Mouse (Mus musculus): ENCODE measurements at regions not wholly inside any gene's neighbourhood (a gene's known extent, or its start where the extent isn't known, plus 50 kb on each side); places are given as distances from the start of the nearest gene placed in this dataset.
"Not testable (repeated sequence)": the region's sequence is repeated elsewhere in the genome, so short reads cannot be mapped to it uniquely, and the experiment has no call there.

DNA sequence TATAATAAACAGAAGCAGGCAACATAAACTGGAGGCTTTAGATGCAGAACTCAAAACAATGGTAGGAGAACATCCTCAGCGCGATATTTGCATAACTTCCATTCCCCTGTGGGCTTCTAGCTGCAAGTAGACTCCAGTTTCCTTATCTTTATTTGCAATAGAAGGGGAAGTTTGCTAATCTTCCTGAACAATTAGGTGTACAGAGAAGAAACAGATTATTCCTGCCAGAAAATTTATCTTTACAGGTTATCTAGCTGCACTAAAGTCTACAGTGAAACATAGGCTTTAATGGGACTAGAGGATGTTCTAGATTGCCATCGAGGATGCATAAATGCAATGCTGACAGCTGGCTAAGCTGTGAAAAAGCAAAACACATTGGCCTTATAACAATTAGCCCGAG lies 1544.0 kb downstream of the Efna5 start:
- no peak for DNase-seq

DNA sequence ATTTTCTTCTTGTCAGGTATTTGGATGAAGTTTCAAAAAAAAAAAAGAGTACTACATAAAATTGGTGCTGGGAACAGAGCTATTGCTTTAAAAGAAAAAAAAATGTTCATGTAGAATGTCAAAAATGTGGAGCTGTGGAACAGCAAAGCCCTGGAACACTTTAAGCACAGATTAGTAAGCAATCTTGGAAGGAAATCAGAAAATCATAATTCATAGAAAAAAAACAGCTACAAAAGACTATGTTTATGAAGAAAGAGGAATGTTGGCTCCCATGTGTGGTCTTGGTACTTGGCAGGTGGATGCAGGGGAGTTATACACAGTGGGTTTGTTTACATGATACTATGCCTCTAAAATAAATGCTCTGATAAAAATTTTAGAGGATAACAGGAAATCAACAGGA lies 1555.7 kb downstream of the Efna5 start:
- DNase-seq, result no peak

DNA sequence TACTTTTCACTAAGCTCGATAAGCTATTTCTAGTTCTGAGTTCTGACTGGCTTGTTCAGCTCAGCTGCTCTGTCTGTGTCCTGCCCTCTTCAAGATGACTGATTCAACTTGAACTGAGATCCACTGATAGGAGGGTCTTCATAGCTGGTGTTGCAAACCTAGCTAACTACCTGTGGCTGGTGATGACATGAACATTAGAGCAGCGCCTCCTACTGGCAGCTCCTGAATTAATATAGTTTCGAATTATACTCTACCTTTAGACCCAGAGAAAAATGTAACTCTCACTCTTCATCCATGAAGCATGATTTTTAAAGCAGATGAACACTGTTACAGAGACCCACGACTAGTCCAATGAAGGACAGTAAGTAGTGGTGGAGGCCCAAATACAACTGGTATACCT lies 1560.3 kb downstream of the Efna5 start:
- DNase-seq, result no peak

DNA sequence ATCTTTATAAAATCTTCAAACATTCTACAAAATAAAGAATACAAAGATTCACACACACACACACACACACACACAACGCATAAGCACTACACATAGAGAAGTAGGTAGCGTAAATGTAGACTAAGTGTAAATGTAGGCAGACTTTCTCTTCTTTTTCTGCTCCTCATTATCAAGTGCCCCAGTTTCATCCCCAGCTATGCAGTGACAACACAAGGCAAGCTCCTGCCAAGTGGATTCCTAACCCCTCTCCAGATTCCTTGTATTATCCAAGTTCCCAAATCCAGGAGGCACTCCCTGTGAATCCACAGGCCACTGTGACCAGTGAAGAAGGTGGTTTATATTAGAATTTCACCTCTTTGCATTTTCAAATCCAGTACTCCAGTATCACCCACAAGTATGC lies 1567.7 kb downstream of the Efna5 start:
- no peak for DNase-seq

DNA sequence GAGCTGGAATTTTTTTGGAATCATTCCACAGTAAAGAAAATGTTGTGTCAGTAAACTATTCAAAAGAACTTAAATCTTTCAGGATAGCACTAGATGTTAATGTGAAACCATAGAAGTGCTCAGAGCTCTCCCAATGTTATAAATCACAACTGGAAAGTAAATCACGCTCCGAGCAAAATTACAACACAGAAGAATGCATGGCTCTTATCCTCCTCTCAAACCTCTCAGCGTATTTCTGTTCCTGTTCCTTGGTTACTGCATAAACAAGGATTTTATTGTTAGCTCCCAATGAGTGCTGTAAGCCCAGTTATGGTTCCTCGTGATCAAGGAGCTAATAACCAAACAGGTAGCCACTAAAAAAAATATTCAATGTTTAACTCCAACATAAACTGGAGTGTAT lies 1569.9 kb downstream of the Efna5 start:
- DNase-seq, result no peak

DNA sequence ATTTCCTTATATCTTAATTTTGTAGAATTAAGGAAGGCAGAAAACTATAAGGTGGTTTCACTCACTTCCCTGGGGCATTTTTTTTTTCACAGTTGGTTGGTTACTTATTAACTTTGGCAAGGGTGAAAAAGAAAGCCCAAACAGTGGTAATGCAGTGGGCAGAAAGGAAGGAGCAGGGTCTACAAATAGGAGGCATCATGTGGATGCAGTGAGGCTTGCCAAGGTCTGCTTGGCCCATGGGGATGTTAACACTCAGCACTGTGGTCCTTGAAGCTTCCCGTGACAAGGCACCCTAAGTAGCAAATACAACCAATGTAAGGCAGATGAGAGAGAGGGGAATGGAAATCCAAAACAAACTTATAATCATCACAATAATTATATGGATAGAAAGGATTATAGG lies 1577.5 kb downstream of the Efna5 start:
- no peak for DNase-seq

DNA sequence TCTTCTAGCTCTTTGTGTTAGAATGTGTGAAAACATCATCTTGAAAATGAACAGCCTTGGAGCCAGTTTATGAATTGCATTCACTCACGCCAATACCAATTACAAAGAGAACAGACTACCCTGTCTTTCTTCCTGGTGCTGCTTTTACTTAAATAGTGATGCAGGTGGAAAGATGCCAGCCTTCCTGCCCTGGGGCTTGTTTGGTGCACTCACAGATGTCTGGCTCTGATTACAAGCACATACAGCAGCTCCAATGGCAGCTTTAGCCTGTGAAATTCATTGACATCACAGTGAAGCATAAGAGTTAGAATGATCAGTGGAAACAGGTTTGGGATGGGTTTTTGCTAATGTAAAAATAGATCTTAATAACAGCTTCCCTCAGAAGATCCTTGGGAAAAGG lies 1579.1 kb downstream of the Efna5 start:
- peak; percentile 2 for DNase-seq

DNA sequence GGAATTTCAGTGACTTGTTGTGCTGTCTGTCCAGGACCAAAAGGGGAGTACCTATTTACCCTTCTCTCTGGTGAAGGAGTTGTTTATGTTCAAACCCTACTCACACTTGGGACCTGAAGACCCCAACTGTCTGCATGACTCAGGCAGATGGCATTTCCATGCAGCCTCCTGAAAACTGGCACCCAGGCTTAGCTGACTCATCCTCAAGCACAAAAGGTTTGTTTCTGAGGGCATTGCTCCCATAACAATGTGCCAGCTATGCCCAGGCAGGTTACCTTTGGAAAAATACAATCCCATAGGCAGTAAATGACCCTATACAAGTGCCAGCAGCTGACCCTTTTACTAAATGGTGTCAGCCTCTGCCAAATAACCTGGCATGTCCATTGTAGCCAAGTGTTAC lies 1579.9 kb downstream of the Efna5 start:
- DNase-seq, result no peak

DNA sequence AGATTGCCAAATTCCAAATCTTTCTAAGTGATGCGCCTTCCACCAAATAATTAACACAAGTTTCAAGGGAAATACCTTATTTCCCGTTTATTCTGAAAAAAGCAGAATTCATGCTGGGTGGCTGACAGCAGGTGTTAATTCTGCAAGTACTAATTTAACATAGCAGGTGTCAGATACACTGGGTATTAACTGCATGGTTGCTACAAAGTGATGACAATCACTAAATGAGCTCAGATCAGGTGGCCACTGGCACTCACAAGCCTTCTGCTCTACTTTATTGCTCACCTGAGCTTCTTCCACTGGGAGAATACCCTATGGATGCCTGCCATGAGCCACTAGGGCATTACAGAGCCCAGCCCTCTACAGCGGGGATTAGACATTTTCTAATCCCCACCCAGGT lies 1590.0 kb downstream of the Efna5 start:
- DNase-seq, result no peak

DNA sequence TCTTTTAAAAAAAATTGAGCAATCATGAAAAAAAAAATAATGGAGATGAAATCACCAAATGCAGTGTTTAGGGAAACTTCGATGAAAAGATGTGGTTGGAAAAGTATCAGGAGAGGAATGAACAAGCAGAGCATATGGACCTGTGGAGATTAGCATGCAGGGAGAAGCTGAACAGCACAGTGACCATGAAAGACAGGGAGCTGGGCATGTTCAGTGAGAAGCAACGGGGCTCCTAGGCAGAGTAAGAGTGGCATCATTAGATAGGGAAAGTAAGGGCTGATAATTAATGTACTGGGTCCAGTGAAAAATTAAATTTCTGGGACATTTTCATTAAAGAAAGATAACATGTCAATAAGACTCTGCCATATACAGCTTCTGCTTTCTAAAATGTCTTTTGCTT lies 1592.5 kb downstream of the Efna5 start:
- no peak for DNase-seq

DNA sequence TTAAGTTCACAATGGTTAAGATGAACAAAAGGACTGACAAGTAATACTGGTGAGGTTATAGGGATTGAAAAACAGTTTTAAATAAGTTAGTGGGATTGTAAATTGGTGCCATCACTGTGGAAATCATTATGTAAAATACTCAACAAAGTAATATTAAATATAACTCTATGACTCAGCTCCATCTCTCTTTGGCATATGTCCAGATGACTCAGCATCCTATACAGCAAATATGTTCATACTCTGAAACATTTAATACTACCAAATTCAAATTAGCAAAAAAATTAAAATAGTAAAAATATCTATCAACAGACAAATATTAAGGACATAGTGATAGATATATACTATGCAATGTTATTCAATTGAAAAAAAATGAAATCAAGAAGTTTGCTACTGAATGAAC lies 1607.5 kb downstream of the Efna5 start:
- DNase-seq, result no peak

DNA sequence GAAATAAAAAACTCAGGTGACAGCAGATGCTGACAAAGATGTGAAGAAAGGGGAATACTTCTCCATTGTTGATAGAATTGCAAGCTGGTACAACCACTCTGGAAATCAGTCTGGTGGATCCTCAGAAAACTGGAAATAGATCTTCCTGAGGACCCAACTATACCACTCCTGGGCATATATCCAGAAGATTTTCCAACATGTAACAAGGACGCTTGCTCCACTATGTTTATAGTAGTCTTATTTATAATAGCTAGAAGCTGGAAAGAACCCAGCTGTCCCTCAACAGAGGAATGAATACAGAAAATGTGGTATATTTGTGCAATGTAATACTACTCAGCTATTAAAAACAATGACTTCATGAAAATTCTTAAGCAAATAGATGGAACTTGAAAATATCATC lies 1624.6 kb downstream of the Efna5 start:
- DNase-seq, result not testable (repeated sequence)

DNA sequence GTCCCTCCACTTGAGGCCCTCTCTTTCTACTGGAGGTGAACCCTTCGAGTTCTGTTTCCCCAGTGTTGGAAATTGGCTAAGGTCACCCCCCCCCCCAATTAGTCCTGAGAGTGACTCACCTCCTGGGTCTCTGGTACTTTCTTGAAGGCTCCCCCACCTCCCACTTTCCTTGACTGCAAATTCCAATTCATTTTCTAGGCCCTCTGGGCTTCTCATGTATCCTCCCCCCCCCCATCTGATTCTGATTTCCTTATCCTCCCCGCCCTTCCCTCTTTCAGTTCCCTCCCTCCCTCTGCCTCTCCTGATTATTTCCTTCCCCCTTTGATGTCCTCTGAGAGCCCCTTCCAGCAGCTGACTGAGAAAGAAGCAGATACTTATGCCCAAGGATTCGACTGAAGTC lies 1632.7 kb downstream of the Efna5 start:
- DNase-seq, result no peak

DNA sequence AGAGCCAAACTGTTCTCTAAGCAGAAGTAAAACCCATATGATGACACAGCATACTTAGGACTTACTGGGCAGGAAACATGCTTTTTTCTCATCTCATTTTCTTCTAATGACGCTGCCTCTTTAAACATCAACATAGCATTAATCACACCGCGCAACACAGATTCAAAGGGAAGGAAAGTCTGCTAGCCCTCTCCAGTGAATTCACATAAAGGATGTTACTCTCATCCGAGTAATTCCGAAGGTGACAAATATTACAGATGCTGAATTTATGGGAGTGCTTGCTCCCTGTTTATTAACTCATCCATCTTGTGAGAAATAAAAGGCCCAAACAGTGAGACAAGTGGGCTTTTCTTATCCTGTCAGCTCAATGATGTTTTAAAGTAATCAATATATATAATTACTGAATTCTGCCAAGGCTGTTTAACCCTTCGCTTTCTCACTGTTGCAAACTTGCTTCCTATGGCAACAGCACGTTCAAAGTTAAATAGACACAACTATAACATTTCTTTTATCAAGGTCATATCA lies 1663.9 kb downstream of the Efna5 start:
- DNase-seq, result no peak

DNA sequence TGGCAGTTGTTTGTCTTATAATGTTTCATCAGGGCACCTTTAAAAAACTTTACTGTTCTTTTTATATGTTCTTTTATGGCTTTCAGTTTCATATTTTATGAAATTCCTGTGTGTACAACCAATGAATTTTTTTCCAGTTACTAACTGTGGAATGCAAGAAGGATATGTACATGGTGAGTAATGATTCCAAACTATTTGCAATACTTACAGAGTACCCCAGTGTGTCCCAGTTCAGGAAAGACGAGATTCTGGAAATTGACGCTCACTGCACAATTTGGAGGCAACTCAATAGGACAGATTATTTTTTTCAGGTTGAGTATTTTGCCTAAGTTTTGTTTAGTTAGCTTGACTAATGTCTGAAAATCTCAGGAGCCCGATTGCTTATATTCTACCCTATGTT lies 1676.8 kb downstream of the Efna5 start:
- no peak for DNase-seq

DNA sequence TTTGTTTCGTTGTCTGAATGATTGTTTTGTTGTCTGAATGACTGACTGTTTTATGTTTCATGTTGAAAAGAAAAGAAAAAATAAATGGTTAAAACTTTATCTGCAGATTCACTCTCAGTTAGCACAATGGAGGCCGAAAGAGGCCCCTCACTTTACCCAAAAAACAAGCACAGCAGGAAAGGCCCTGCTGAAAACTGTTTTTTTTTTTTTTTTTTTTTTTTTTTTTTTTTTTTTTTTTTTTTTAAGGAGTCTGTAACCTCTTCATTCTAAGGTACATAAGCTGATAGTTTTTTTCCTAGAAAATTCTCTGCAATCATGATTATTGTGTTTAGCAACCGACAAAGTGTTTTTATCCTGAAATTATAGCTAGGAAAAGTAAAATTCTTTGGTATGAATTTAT lies 1693.2 kb downstream of the Efna5 start:
- not testable (repeated sequence) for DNase-seq

DNA sequence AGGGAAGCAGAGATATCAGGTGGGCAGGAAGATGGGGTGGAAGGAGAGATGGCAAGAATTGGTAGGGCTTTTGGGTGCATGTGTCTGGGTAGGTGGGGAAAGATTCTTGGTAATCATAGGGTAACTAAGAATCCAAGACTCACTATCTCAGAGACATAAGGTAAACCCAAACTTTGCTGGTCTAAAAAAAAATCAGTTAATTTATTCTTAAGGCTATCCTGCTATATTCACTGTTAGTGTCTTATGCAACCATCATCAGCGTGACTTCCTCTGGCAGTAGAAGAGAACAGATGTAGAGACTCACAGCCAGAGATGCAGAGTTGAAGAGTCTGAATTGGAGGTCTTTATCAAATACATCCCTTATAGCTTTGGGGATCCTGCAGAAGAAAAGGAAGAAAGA lies 1704.5 kb downstream of the Efna5 start:
- DNase-seq, result no peak

DNA sequence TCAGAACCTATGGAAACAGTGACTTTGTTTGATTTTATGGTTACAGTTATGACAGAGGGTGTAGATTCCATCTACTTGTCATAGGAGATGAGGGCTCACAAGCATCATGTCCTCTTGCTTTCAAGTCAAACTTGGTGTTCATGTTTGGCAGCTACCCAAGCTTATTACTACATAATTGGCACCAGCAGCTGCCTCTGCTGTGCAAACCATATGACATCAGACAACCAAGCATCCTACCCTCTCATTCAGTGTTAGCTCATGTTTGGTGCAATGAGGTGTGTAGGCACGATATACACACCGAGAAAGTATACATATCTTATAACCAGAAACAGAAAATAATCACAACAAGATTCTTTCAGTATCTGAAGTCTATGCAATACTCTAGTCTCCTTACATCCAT lies 1721.7 kb downstream of the Efna5 start:
- DNase-seq, result no peak

DNA sequence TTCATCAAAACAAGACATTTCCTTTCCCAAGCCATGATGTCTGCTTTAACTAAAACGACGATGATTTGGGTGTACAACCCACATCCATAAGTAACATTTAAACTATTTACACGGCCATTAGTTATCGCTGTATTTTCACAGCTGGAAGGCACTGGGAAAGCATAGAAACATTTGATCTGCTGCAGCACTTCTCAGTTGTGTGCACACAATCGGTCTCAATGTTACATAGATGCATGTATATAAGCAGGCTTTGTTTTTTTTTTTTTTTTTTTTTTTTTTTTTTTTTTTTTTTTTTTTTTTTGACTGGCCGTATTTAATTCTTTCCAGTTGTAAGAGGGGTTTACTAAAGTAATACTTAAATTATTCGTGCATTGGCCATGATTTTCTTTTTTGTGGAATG lies 1744.1 kb downstream of the Efna5 start:
- DNase-seq, result no peak

DNA sequence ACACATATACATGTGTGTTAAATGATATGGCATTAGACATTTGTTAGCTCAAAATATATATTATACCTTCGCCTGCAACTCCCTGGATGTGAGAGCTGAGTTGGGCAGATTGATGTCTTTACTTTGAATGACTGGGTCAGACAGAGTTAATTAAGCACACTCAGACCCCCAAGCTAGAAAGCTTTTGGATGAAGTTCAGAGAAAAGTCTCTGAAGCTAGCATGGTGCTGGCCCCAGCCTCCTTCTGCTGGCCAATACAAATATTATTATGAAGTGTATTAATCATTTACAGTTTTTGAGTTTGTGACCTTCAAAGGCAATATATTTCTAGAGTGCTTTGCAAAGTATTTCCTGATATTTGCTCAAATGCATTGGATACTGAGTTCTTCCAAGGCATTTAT lies 1753.3 kb downstream of the Efna5 start:
- DNase-seq, result no peak

DNA sequence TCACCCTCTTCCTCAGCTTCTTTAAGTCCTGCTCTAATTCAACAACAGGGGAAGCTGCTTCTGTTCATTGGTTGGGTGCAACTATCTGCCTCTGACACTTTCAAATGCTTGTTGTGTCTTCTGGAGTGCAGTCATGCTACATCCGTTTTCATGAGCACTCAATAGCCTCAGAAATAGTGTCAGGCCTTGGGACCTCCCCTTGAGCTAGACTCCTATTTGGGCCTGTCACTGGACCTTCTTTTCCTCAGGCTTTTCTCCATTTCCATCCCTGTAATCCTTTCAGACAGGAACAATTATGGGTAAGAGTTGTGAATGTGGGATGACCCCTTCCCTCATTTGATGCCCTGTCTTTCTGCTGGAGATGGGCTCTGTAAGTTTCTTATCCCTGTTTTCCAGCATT lies 1774.8 kb downstream of the Efna5 start:
- DNase-seq, result no peak

DNA sequence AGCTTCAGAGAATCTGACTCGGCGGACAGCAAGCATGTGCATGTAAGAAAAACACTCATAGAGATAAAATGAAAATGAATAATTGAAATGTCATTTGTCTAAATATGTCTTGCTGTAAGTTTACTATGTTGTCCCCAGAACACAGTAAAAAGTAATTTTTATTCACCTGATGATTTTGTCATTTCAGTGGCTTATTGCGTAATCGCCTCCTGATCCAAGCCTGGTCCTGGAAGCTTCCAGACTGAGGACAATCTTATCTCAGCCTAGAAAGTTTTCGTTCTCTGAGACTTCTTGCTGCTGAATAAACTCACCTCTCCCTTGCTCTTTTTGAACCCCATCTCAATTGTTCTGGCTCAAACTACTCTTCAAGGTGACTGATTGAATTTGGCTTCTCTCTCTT lies 1820.7 kb downstream of the Efna5 start:
- DNase-seq, result no peak

DNA sequence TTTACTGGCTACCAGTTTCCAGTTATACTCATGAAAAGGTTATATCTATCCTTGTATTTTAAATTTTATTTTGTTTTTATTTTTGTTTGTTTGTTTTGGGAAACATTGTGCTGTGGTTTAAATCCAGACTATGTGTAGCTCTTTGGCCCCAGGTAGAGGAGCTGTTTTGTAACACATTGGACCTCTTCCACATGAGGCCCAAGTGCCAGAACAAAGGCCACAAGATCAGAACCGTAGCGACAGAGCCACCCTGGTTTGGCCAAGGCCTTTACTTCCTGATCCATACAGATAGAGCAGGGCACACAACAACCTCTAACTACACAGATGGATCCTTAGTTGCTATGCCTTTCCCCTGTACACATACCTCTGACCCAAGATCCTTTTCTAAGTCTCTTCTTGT lies 1822.6 kb downstream of the Efna5 start:
- DNase-seq, result no peak

DNA sequence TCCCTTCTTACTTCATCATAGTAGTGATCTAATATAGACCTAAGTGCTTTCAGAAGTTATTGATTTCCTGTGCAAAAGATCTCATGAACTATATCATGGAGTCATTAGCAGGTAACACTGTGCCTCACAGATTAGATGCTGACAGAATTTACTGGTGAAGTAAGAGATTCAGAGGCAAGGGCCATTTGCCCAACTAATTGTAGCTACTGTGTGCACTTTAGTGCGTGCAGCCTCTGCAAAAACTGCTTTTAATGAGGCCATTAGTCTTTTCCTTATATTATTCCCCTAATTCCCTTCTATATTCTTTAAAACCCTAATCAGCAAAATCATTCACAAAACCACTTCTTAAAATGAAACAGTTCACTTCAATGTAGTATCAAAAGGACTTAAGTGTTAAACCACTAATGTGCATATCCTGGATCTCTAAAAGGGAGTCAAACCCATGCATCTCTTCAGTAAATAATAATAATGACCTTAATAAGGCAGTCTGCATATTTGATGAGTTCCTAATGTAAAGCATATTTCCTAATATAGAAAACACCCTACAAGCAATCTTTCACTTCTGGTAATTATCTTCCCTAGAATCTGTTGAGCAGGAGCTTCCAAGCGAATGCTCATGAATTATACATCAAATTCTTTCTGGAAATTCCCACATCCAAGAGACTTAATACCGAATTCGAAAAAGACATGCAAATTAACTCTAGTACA lies 1847.4 kb downstream of the Efna5 start:
- DNase-seq, result no peak

DNA sequence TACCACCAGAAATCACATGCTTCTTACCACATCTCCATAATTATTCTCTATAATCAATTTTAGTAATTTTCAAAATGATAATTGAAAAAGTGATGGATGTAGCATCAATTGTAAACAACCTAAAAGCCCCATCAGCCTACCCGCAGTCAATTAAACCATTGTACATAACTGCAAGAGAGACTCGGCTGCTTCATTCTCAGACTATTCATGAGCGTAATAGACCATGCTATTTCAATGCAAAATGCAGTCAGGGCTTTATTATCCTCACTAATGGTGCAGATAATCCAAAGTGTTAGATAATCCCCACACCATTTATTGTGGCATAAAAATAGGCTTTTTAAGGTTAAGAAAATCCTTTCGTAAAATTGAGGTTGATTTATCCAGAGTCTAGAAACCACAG lies 1862.5 kb downstream of the Efna5 start:
- DNase-seq, result no peak
